Mouse (Mus musculus) ovary, postnatal 36 days (tissue): ENCODE results near the gene Tmem119.

Experiments used
- DNase-seq: peaks from one replicate; pipeline ENCODE4 v3.0.0; 2022; ENCODE audit warnings: low spot score, mixed read lengths

Gene Tmem119

DNA sequence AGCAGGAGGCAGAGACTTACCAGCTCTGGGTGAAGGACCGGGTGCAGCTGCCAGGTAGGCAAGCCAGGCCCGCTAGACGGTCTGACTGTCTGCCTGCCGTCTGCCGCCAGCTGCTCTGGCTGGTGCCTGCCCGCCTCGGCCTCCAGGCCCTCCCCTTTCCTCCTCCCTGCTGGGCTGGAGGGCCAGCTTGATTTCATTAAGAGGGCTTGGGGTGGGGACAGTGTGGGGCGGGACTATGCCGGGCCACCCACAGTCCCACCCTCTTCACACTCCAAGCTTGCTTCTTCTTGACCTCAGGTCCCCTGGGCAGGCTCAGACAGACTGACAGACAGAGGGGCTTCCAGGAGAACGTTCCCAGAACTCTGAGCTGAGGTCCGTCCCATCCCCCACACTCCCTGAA, at the start of gene Tmem119:
Tmem119 (minus strand) TSS at position 237 of the 400 bp plus-strand sequence.
- peak; percentile 62 for DNase-seq

DNA sequence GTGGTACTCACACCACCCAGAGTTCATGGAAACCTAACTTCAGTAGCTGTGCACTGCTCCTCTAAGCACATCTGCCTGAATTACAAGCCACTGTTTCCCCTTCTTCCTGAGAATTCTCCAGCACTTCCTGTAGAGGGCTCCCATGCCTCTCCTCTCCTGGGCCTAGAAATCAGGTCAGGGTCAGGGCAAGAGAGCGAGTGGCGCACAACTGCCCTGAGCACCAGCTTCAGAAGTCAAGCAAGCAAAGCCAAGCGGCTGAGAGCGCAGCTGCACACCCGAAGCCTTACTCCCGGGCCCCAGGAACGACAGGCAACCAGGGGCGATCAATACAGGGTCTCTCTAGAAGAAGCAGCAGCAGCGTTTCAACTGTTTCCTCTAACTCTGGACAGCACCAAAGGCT, 47.3 kb upstream of the Tmem119 start:
- DNase-seq, result no peak

GRCm38 (mm10) chr5:113846656-113847055, 46.3 kb upstream of the Tmem119 start:
- no peak for DNase-seq

- no peak for DNase-seq
Measured at GRCm38 (mm10) chr5:113845627-113846026, 45.3 kb upstream of the Tmem119 start.

DNA sequence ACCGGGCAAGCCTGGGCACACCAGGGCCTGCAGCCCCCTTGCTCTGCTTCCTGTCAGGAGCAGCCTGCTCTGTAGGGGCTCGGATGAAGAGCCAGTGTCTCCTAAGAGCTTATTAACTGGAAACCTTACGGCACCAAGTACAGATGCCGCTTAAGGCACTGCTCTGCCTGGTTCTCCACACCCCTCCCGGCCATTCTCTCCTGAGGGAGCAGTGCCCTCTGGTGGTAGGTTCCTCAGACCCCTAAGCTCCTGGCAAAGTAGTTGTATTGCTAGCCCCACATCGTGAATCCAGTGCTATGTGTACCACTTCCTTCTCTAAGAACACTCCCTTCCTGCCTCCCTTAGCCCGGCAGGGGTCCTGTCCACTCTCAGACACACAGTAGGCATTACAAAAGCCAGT, 44.4 kb upstream of the Tmem119 start:
- DNase-seq, result peak; percentile 76

DNA sequence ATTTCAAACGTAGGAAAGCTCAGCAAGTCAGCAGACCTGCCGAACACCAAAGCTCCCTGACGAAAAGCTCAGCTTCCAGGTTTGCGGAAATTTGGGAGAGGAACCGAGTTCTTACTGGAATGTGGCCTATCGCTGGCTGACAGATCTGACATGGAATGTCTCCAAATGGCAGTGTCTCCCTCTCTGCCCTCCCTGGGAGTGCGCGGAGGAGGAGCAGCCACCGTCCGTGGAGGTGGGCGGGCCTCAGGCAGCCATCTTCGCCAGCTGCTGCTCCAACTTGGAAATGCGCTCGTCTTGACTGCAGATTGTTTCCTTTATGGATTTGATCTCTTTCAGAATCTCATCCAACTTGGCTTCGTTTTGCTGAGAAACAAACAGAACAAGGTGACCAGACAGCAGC, 43.8 kb upstream of the Tmem119 start:
- peak; percentile 51 for DNase-seq

GRCm38 (mm10) chr5:113842906-113843305, 42.6 kb upstream of the Tmem119 start:
- no peak for DNase-seq

DNA sequence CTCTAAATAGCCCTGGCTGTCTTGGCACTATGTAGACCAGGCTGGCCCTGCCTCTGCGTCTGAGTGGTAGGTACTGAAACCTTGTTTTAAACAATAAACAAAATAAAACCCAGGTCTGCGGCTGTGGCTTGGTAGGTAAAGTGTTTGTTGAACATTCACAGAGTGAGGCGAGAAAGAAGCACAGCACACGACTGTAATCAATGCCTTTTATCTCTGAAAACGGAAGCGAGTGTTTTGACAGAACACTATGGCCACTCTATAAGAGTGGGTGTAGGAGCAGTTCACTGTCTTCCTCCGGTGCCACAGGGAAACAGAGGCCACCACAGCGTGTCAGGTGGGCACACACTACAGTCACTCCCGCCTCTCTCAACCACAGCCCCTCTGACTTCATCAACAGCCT, 41.9 kb upstream of the Tmem119 start:
- DNase-seq, result no peak

DNA sequence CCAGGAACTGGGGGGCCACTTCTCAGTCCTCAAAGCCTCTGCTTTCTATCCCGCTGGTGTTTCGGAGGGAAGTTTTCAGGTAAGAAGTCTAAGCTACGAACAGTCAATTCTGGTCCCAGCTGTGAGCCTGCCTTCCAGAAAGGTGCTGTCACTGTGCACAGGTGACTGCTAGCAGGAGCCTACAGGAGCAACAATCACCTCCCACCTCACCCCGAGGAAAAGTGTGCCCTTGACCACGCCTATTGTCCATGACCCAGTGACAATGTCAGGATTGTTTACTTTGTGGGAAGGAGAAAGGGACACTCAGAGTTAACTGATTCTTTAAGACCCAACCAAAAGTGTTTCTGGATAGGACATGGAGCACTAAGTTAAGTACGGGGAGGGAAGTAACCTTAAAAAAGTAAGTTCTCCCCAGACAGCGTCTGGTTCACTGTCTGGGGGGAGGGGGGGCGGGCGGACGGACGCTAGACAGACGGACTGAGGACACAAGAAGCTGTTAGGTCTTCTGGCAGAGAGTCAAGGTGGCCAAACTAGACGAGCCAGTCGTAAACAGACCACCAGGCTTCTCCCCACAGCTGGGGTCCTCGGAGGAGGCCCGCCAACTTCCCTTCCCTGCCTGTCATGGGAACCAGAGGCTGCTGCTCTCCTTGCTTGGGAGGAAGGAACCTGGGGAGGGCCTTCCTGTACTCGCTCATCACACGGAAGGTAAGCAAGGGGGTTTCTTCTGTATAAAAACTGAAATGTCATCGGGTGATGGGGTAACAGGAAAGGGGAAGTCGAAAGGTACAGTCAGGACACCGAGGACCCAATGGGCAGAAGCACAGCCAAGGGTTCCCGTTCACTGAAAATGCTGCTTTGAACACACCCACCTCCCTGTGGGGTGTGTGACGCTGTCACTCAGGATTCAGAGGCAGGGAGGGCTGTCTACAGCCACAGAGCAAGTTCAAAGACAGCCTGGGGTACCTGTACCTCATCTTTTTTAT, 41.2 kb upstream of the Tmem119 start:
- DNase-seq, result no peak

- no peak for DNase-seq
Measured at GRCm38 (mm10) chr5:113840443-113840842, 40.1 kb upstream of the Tmem119 start.

DNA sequence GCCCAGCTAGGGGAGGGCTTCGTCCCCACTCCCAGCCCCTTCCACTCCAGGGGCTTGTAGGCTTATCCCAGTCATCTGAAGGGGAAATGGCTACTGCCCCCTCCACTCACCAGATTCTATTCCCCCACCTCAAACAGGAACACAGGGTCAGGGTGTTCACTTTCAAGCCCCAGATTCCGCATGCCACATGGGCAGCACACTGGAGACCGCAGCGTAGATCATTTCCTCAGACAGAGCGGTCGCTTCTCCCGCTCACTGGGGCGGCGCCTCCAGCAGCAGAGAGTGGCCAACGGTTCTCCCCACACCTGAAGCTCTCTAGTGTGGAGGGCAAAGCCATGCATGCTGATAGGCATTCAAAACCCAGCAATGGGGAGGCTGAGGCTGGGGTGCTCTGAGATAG, 36.6 kb upstream of the Tmem119 start:
- no peak for DNase-seq

DNA sequence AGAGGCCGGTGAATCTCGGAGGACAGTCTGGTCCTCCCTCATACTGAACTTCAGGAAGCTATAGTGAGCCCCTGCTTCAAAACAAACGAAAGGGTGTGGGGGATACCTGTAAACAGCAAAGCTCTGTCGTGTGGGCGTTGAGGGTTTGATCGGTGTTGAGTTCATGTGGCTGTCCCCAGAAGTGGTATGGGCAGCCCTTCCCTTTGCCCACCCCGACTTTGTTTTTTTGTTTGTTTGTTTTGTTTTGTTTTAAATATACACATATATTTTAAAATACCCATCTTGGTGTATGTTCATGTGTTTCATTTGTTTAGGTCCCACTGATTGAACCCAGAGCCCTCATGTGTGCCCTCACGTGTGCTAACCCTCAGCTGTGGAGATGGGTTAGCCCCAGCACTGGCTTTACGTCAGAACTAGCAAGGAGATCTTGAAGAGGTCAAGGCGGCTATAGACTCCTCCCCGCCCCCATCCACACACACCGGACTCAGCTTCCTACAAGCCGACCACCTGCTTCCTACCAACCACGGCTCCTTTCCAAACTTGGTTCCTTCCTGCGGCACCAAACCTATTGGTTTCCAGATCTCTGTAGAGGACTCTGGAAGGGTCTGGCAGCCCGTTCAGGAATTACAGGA, 33.1 kb upstream of the Tmem119 start:
- no peak for DNase-seq

DNA sequence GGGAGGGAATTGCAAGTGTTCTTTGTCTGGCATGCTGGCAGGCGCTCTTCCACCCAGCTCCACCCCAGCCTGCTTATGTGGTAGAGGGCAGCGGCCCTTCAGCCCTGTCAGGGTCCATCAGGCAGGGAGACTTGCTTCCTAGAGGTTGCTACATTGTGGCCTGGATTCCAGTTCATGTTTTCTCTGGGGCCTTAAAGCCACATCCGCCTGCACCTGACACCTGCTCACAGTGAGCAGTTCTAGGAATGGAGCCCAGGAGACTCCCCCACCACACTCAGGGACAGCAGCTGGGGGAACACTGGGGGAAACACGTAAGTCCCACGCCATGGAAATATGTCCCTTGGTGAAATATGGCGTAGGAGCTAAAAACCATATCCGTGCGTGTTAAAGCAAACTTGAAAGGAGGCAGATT, 32.2 kb upstream of the Tmem119 start, which contains the start of gene Selplg:
Selplg (minus strand) TSS at position 155 of the 412 bp plus-strand sequence.
- no peak for DNase-seq

GRCm38 (mm10) chr5:113831741-113832140, 31.4 kb upstream of the Tmem119 start:
- no peak for DNase-seq

GRCm38 (mm10) chr5:113830796-113831195, 30.5 kb upstream of the Tmem119 start:
- no peak for DNase-seq

DNA sequence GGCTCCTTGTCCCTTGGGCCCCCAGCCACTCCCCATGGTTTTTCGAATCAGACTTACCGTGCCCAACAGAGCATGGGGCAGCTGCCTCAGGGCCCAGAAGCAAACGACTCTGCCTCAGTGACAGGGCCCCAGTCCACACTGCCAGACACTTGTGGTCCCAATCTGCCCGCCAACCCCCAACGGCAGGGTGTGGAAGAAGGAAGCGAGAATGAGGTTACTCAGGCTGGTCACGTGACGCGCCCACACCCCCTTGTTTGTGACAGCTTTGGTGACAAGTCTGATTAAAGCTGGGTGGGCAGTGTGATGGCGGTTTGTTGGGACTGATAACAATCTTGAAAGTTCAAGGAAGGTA, 30.0 kb upstream of the Tmem119 start:
- DNase-seq, result no peak

DNA sequence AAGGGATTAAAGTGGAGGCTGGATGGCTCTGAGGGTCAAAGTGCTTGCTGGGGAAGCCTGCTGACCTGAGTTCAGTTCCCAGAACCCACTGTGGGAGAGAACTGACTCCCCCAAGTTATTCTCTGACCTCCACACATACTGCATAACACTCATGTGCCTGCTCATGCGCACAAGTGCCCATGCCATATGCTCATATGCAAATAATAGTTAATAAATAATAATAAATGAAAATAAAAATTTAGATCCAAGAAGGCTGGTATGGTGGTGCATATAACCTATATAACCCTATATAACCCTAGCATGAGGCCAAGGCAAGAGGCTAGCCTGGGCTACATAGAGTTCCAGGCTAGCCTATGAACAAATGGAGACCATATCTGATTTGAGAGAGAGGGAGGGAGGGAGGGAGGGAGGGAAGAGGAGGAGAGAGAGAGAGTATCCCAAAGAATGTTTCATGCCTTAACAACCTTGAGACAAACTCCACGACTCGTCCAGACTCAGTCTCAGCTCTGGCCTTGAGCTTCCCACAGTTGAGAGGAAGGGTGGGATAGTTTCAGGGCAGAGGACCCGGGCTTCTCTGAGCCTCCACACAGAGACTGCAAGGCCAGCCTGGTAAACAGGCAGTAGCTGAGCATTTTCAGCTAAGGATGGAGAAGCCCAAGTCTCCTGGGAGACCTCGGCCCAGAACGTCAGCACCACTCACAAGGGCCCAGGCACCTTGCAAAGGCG, 29.4 kb upstream of the Tmem119 start:
- DNase-seq, result no peak

DNA sequence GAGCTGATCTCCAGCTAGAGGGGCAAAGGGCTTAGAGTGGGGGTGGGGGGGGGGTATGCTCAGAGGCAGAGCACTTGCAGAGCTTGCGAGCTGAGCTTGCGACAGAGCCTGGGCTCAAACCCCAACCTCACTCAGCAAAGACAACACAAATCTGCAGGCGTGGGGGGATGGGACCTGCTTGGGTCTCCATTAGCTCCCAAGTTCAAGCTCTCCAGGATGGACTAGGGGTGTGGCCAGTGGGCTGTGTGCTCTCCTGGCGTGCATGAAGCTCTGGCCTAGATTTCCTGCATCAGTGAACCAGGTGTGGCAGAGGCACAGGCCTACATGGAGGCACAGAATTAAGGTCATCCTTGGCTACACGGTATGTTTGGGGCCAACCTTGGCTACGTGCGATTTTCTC, 28.2 kb upstream of the Tmem119 start:
- no peak for DNase-seq

GRCm38 (mm10) chr5:113827991-113828411, 27.7 kb upstream of the Tmem119 start:
- no peak for DNase-seq

- DNase-seq, result no peak
Measured at GRCm38 (mm10) chr5:113826619-113827018, 26.3 kb upstream of the Tmem119 start.

- no peak for DNase-seq
Measured at GRCm38 (mm10) chr5:113825558-113825957, 25.2 kb upstream of the Tmem119 start.

DNA sequence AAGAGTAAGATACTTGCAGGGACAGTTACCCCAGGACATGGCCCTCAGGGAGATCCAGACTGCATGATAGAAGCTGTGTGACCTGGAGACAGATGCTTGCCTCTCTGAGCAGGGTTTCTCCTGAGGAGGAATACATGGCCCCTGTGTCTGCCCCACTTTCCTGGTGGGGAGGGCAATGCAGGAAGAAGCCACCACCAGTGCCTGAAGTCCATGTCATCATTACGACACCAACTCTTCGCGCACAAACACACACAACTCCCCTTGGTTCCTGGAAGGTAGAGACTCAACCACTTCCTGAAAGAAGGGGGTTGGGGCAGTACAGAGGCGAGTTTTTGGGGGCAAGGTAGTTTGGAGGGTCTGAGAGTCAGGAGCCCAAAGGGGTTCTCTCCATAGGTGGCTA, 23.9 kb upstream of the Tmem119 start:
- no peak for DNase-seq

DNA sequence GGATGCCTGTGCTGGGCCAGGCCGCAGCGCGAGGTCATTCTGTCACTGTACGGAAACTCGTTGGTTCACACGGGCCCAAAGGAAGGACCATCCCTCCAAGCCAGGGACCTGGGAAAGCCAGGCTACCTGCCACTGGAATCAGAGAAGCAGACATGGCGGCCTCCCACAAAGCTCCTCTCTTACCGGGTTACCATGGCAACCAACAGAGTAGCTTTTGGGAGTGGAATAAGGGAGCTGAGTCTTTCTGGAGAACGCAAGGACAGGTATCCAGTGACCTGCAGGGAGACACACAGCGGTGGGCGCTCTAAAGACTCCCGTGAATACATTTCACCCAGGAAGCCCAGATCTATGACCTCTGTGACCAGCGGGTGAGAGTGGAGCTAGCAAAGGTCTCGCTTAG, 18.3 kb upstream of the Tmem119 start:
- no peak for DNase-seq
